Mouse (Mus musculus): ENCODE data around the gene Dyrk2. TPM values are rescaled to one million over a fixed set of nuclear protein-coding genes. Genes with fewer than 3 reads are reported as not detected.
A peak's percentile ranks its signal among the peaks of the same experiment; 100 is the strongest.

Dyrk2 gene
- polyA plus RNA-seq (2015; fragmentation: Nextera tagmentation; extraction: Ambion mirVana), result 9.9 and 10.1 TPM in 2 replicates

GRCm38 (mm10) chr10:118870201-118870980 lies at the start of gene Dyrk2:
Gene Dyrk2, minus strand, starts transcription at chr10:118870209.
- Histone ChIP-seq H3K4me1 (peaks cover 25% of the 10 kb centered on the region), H3K9ac (peak within 1 kb of the TSS; percentile 98), H3K27me3 (no peaks in the 10 kb centered on the region), H3K27ac (peak within 1 kb of the TSS; percentile 97), H3K9me3 (no peaks in the 10 kb centered on the region), H3K4me2 (peak within 1 kb of the TSS; percentile 98), H3K36me3 (0 out of 2 replicates have a peak, but pooled peaks cover under 1% of the 10 kb centered on the region), H3K4me3 (peak within 1 kb of the TSS; percentile 90)
- ATAC-seq (ENCODE audit: insufficient number of reproducible peaks, insufficient read depth, low FRiP score, low TSS enrichment, low read depth), result no peak
- 6% methylated on average over 16 of the region's 16 CpGs for WGBS

- WGBS, result 47% methylated on average over 10 of the region's 10 CpGs
- H3K9ac ChIP-seq, result no peak overlapping the region
- H3K4me2 ChIP-seq, result no peak overlapping the region
- peaks cover 17% of the 10 kb centered on the region for H3K4me1 ChIP-seq
- H3K4me3 ChIP-seq, result no peak overlapping the region
- H3K27ac ChIP-seq, result no peak overlapping the region
- no peak for ATAC-seq (ENCODE audit: insufficient number of reproducible peaks, insufficient read depth, low FRiP score, low TSS enrichment, low read depth)
- H3K9me3 ChIP-seq, result peaks cover 2% of the 10 kb centered on the region; the same call in 1 of the 2 replicates
- H3K27me3 ChIP-seq, result no peaks in the 10 kb centered on the region
- no peaks in the 10 kb centered on the region for H3K36me3 ChIP-seq
Observed at GRCm38 (mm10) chr10:118902625-118903024, 32.6 kb upstream of the Dyrk2 start.

DNA sequence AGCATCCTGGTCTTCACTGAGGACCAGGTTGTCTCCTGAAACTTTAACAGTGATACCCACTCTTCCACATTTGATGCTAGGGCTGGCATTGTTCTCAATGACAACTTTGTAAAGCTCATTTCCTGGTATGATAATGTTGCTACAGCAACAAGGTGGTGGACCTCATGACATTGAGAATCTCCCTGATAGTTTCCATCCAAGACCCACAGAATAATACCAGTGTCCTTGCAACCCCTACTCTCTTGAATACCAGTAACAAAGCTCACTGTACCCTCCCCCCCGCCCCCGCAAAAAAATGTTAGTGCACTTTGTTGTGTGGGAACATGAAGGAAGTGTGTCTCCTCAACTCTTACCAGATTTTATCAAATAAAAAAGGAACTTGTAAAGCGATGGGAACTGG lies 23.6 kb upstream of the Dyrk2 start:
- Histone ChIP-seq H3K4me3 (no peak overlapping the region), H3K27ac (no peak overlapping the region), H3K9me3 (peaks cover 5% of the 10 kb centered on the region; the same call in 1 of the 2 replicates), H3K27me3 (no peaks in the 10 kb centered on the region), H3K9ac (no peak overlapping the region), H3K36me3 (no peaks in the 10 kb centered on the region), H3K4me2 (no peak overlapping the region), H3K4me1 (peaks cover 2% of the 10 kb centered on the region; the same call in 1 of the 2 replicates)
- no peak for ATAC-seq (ENCODE audit: insufficient number of reproducible peaks, insufficient read depth, low FRiP score, low TSS enrichment, low read depth)
- 79% methylated on average over 3 of the region's 3 CpGs for whole genome bisulfite sequencing

- Histone ChIP-seq H3K9ac (no peak overlapping the region), H3K4me1 (no peaks in the 10 kb centered on the region), H3K9me3 (no peaks in the 10 kb centered on the region), H3K27ac (no peak overlapping the region), H3K27me3 (no peaks in the 10 kb centered on the region), H3K4me2 (no peak overlapping the region), H3K4me3 (no peak overlapping the region), H3K36me3 (no peaks in the 10 kb centered on the region)
- no peak for ATAC-seq (ENCODE audit: insufficient number of reproducible peaks, insufficient read depth, low FRiP score, low TSS enrichment, low read depth)
- WGBS, result 85% methylated on average over 2 of the region's 2 CpGs
Observed at GRCm38 (mm10) chr10:118884126-118884525, 14.1 kb upstream of the Dyrk2 start.

GRCm38 (mm10) chr10:118883317-118883716 lies 13.3 kb upstream of the Dyrk2 start:
- no peak overlapping the region for H3K4me2 ChIP-seq
- no peaks in the 10 kb centered on the region for H3K27me3 ChIP-seq
- no peak overlapping the region for H3K27ac ChIP-seq
- no peaks in the 10 kb centered on the region for H3K36me3 ChIP-seq
- no peaks in the 10 kb centered on the region for H3K9me3 ChIP-seq
- WGBS, result 91% methylated on average over 11 of the region's 11 CpGs
- no peaks in the 10 kb centered on the region for H3K4me1 ChIP-seq
- no peak overlapping the region for H3K4me3 ChIP-seq
- no peak for ATAC-seq (ENCODE audit: insufficient number of reproducible peaks, insufficient read depth, low FRiP score, low TSS enrichment, low read depth)
- no peak overlapping the region for H3K9ac ChIP-seq

GRCm38 (mm10) chr10:118882258-118882885 lies 12.4 kb upstream of the Dyrk2 start:
- Histone ChIP-seq H3K27me3 (no peaks in the 10 kb centered on the region), H3K9me3 (no peaks in the 10 kb centered on the region), H3K4me2 (no peak overlapping the region), H3K36me3 (no peaks in the 10 kb centered on the region), H3K9ac (no peak overlapping the region), H3K4me3 (no peak overlapping the region), H3K27ac (peak overlapping the region; percentile 45; the same call in 1 of the 2 replicates), H3K4me1 (no peaks in the 10 kb centered on the region)
- 70% methylated on average over 12 of the region's 12 CpGs for WGBS
- ATAC-seq (ENCODE audit: insufficient number of reproducible peaks, insufficient read depth, low FRiP score, low TSS enrichment, low read depth), result no peak

GRCm38 (mm10) chr10:118880776-118881175 lies 10.8 kb upstream of the Dyrk2 start:
- no peaks in the 10 kb centered on the region for H3K9me3 ChIP-seq
- H3K4me1 ChIP-seq, result no peaks in the 10 kb centered on the region
- 75% methylated on average over 2 of the region's 2 CpGs for WGBS
- no peaks in the 10 kb centered on the region for H3K36me3 ChIP-seq
- H3K27ac ChIP-seq, result no peak overlapping the region
- H3K4me3 ChIP-seq, result no peak overlapping the region
- no peak for ATAC-seq (ENCODE audit: insufficient number of reproducible peaks, insufficient read depth, low FRiP score, low TSS enrichment, low read depth)
- H3K27me3 ChIP-seq, result no peaks in the 10 kb centered on the region
- H3K9ac ChIP-seq, result no peak overlapping the region
- H3K4me2 ChIP-seq, result no peak overlapping the region

DNA sequence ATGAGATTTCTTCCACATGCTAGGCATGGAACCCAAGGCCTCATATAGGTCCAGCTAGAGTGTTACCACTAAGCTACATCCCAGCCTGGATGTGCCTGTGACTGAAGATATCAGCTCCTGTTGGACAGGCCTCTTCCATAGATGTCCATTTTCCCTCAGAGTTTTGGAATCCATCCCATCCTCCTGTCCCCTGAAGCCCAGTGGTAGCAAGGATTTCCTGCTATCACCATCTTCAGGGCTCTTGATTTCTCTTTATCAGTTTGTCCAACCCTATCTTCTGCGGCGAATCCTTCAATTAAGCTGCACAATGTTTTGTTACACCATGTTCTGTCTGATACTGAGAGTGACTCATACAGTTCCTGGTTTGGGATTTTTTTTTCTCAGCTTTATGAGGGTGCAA lies 2.2 kb upstream of the Dyrk2 start:
- H3K4me3 ChIP-seq, result no peak overlapping the region
- WGBS, result over 99% methylated on average over 2 of the region's 2 CpGs
- no peaks in the 10 kb centered on the region for H3K9me3 ChIP-seq
- no peak overlapping the region for H3K27ac ChIP-seq
- H3K27me3 ChIP-seq, result no peaks in the 10 kb centered on the region
- H3K9ac ChIP-seq, result no peak overlapping the region
- no peaks in the 10 kb centered on the region for H3K36me3 ChIP-seq
- peaks cover 10% of the 10 kb centered on the region for H3K4me1 ChIP-seq
- ATAC-seq (ENCODE audit: insufficient number of reproducible peaks, insufficient read depth, low FRiP score, low TSS enrichment, low read depth), result no peak
- H3K4me2 ChIP-seq, result no peak overlapping the region

DNA sequence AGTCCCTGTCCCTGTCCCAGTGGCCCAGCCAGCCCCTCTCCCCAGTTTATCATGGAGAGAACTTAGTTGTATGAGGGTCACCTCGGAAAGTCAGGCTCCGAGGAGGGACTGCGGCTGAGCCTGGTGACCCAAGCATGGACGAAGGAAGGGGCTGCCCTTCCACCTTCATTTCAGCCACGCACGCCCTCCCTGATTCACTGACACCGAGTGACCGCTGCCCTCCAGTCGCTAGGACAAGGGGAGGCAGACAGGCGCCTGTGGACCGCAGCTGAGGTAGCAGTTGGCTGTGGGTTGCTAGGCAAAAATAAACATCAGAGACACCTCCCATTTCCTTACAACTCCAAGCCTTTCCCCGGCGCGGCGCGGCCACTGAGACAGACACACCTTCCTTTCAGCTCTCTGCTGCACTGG lies 413 bp downstream of the Dyrk2 start:
- Histone ChIP-seq H3K36me3 (peaks cover 9% of the 10 kb centered on the region), H3K4me2 (peak overlapping the region; percentile 98), H3K9me3 (no peaks in the 10 kb centered on the region), H3K27ac (peak overlapping the region; percentile 87), H3K4me3 (peak overlapping the region; percentile 90), H3K4me1 (peaks cover 33% of the 10 kb centered on the region), H3K27me3 (no peaks in the 10 kb centered on the region), H3K9ac (peak overlapping the region; percentile 98)
- peak; percentile 72 for ATAC-seq (ENCODE audit: insufficient number of reproducible peaks, insufficient read depth, low FRiP score, low TSS enrichment, low read depth)
- WGBS, result under 1% methylated on average over 16 of the region's 16 CpGs

GRCm38 (mm10) chr10:118868601-118869590 lies 1.1 kb downstream of the Dyrk2 start:
- ATAC-seq (ENCODE audit: insufficient number of reproducible peaks, insufficient read depth, low FRiP score, low TSS enrichment, low read depth), result peak; percentile 80
- peak overlapping the region; percentile 97 for H3K27ac ChIP-seq
- H3K4me3 ChIP-seq, result peak overlapping the region; percentile 90
- peaks cover 16% of the 10 kb centered on the region for H3K36me3 ChIP-seq
- peaks cover 39% of the 10 kb centered on the region for H3K4me1 ChIP-seq
- no peaks in the 10 kb centered on the region for H3K9me3 ChIP-seq
- H3K27me3 ChIP-seq, result no peaks in the 10 kb centered on the region
- under 1% methylated on average over 62 of the region's 130 CpGs for WGBS
- H3K4me2 ChIP-seq, result peak overlapping the region; percentile 98
- H3K9ac ChIP-seq, result peak overlapping the region; percentile 98
